Mouse (Mus musculus): ENCODE measurements around the gene Fam129a.

The Fam129a gene

DNA sequence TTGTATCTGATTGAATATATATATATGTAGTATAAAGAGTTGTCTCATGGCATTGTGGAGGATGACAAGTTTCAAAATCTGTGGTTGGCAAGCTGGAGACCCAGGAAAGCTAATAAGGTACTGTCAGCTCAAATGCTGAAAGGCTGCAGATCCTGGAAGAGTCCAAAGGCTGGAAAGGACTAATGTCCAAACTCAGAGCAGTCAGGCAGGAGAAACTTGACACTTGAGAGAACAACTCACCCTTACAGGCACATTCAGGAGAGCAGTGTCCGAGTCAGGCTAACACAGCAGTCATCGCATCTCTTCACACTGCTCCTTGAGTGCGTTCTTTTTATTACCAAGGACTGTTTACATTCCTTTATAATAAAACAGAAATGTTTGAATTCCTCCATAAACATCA lies 56.2 kb downstream of the Fam129a start:
- no peak for DNase-seq

DNA sequence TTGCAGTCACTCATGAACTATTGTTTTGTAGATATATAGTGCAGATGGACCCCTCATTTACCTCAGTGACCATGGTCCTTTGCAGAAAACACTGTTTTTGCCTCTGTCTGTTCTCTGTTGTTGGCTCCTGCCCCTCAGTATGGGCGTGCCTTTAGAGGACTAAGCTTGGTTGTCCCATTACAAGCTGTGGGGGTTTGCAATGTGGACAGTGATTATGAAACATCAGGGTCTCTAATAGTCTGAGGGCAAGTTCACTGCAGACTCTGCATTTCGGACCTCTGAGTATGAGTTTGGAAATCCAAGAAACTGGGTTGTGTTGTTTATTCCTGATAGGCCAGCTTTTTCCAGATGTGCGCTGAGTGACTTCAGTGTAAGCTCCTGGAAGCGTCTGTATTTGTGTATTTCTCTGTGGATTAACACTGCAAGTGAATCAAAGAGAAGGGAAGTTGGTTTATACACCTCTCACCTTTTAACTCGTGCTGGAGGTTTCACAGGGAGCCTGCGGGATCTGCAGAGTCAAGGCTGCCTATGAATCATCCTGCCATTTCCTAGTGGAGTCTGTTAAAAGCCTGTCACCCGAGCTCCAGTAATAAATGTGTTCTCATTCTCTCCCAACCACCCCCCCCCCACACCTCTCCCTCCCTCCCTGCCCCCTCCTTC lies 58.7 kb downstream of the Fam129a start:
- DNase-seq = no peak

DNA sequence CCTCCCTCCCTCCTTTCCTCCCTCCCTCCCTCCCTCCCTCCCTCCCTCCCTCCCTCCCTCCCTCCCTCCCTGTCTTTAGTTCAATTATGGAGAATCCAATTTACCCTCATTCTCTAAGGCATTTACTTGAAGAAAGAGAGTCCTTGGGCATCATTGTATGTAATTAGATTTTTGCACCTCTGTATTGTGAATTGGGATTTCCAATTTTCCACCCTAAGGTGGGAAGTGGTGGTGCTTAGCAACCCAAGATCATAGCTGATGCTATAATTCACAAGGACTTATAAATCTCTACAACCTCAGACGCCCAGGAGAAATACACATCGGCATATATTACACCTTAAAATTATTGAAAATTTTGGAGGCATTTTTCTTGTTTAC lies 59.3 kb downstream of the Fam129a start:
- DNase-seq = no peak

DNA sequence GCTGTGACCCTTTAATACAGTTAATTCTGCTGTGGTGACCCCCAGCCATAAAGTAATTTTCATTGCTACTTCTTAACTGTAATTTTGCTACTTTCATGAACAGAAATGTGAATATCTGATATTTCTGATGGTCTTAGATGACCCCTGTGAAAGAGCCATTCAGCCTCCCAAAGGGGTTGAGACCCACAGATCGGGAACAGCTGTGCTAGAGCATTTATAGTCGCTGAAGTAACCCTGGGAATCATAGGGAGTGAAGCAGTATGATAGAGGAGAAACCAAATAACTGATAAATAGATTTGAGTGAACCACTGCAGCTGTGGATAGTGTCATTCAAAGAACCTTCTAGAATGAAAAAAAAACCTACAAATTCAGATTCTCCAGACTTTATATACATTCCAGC lies 60.1 kb downstream of the Fam129a start:
- DNase-seq = no peak

DNA sequence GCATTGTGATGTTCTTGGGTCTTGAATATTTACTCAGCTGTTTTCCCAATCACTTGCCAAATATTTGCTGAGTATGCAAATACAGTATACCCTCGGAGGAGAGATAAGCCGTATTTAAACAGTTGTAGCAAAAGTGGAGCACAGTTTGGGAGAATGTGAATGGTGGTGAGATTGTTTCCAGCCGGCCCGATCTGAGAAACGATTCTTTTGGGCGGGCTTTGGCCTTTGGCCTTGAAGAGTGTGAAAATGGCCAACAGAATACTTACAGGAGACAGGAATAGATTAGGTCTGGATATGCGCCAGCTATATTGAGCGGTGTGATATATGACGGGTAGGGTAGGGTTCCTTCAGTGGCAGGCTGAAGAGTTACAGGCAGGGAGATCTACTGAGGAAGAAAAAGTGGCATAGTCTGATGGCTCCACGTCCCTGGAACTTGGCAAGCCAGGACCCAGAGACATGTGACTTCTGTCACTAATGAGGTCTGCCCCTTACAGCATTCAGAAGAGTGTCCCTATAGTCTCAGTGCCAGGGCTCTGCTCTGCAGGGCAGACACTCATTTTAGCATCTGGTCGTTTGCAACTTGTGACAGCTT lies 60.8 kb downstream of the Fam129a start:
- DNase-seq = no peak

DNA sequence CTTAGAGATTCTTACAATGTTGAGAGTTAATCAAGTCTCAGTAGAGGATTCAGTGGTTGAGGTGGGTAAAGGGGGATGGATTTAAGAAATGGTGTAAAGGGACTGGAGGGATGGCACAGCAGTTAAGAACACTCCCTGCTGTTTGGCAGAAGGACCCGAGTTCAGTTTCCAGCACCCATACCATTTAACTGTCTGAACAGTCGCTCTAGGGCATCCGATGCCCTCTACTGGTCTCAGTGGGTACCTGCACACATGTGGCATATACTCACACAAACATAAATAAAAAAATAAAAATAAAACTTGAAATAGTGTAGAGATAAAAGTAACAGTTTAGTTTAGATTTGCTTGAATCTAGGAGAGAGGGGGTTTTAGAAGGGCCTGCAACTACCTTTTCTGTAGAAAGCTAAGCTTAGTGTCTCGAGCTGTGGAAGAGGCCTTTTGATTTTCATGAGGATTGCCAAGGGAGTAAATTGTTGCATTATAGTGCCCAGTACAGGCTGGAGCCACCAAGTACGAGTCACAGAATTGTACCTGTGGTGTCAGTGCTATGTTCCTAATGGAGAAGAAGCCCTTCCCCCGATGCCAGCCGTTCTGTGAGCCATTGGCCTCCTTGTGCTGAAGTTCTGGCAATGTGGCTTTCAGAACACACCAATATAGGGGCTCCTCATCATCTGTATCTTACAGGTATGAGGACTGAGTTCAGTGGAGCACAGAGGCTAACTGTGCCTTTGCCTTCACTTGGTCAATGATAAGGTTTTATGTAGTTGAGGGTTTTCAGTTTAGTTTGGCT lies 61.8 kb downstream of the Fam129a start:
- DNase-seq = no peak

DNA sequence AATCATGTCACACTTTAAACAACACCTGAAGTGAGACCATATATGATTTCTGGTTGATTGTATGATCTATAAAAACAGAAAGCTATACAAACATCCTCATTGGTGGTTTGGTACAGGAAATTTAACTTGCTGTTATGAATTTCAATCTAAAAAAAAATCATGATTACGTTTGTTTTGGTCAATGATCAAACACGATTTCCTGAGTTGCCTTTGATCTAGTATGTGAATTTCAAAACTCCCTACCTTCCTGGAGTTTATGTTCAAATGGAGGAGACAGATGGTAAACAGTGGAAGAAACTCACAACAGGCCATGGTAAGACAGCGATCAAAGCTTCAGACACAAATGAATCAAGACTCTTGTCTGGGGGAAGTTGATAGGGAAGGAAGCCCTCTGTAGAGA lies 65.7 kb downstream of the Fam129a start:
- no peak for DNase-seq

DNA sequence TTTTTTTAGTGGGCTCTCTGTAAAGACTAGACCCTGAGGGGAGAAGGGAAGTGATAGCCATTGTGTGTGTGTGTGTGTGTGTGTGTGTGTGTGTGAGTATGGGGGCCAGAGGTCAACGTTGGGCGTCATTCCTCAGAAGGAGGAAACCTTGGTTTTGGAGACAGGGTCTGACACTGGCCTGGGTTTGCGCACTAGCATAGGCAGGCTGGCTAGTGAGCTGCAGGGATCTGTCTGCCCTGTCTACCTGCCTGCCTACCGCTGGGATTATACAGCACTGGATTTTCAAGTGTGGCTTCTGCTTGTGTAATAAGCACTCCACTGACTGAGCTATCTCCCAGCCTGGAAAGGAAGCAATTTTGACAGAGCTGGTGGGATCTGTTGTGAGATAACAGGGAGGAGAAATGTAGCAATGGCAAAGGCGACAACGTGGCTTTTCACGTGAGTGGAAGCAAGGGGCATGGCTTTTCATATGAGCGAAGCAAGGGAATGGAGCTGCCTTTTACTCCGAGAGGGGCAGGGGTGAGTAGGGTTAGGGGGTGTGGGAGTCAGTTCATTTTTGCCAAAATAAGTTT lies 66.5 kb downstream of the Fam129a start:
- no peak for DNase-seq

DNA sequence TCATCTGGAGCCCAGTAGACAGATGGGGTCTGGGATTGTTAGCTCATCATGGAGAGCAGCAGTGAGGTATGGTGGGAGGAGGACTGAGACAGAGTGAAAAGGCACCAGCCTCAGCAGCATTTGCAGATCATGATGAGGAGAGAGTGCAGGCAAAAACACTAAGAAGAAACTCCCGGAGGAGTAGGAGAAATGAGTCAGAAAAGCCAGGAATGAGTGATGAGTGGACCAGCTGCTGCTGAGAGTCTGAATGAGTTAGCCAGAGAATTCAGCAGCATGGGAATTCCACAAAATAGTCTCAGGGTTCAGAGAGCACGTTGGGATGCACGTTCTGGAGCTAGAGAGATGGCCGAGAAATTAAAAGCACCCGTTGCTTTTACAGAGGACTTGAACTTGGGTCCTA lies 67.4 kb downstream of the Fam129a start:
- DNase-seq = no peak

DNA sequence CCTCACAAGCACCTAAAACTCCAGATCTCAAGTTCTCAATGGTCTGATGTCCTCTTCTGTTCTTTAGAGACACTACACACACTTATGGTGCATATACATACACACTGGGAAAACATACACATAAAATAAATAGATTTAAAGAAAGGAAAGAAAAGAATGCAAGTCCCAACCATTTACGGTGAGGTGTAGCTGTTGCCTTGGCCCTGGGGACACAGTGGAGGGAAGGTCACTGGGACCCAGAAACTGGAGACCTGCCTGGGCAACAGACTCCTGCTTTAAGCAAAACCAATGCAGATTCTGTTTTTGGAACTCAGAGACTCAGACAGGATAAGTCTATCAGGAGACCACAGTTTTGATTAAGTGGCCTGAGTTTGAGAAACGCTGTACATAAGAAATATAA lies 67.8 kb downstream of the Fam129a start:
- no peak for DNase-seq

DNA sequence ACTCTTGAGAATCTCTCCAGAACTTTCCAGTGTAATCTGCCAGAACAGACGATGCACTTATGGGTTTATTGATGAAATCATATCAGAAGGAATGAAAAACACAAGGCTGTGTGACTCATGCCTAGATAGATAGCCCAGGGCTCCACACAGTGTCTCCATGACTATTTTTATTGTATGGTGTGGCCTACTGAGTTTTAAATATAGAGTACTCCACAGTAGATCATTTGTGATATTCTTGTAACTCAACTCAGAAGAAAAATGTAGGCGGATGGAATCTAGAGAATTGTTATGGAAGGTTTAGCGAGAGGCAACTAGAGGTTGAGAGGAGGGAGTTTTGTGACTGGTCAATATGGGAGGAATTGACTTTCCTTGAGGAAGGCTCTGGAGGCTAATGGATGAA lies 75.4 kb downstream of the Fam129a start:
- DNase-seq = no peak

DNA sequence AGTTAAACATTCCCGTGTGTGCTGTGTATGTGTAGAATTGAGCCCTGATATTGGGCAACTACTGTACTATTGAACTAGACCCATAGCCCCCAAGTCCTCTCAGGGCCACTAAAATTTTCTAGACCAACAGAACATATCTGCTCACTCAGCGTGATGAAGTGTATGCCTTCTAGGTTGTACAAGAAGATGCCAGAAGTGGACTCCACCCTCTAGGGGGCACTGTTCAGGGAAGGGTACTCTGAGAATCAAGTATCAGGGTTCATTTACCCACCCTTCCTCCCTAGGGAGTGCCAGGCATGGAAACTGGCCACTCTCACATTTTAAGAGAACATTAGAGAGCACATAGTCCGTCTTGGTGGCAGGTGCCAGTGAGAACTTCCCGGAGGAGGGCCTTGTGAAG lies 77.1 kb downstream of the Fam129a start:
- no peak for DNase-seq

DNA sequence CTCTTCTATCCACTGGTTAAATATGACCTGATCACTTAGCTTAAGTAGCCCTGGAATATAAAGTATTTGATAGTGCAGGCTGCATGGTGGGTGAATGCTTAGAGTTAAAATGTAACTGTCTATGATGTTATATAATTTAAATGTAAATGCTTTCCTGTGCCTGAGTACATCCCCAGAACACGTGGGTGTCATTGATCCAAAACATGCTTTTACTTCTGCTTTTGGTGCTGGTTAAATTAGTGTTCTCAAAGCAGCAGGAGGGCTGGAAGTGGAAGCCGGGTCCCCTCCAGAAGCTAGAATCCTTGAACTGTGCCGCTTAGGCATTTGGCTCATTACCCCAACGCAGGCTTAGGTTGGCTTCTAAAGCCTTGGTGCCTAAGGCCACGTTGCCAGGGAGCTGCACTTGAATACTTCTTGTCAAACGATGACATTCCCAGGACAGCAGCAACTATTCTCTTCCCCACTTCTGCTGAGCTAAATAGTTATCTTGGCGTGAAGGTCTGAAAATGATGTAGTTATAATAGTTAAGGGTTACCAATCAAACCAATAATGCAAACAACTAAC lies 86.1 kb downstream of the Fam129a start:
- DNase-seq = no peak

DNA sequence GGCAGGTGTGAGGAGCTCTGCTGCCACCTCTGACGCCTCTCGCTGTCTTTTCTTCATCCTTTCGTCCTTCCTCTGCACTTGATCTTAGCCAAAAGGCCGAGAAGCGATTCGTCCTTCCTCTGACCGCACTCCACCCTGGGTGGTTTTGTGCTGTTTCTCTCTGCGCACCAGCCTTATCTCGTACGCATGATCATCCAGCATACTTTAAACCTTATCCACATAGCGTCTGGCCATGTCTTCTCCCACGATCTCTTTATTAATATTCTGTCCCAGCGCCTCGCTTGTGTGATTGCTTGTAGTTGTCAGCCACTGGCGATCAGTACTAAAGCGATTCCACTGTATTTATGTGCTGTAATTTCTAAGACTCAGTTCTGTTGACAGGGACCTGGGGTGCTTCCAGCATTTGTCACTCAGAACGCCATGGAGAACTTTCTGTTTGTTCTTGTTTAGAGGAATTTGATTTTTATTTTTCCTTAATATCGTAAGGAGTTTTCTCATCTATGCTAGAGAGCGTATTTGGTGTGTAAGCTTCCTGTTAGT lies 87.4 kb downstream of the Fam129a start:
- peak; percentile 13 to 35 for DNase-seq

DNA sequence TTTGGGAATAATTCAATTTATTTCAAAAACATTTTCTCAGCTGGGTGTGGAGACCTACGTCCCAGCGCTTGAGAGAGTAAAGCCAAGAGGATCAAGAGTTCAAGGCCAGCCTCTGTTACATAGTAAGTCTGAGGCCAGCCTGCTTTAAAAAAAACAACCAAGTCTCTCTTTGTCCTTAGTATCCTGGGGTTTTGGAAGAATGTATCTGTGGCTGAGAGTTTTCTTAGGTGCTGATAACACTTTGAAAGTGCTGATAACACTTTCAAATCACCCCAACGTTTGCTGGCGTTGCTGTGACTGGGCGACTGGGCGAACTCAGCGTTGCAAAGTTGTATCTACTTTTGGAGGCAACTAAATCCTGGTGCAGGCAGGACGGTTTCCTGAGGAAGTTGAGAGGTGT lies 88.7 kb downstream of the Fam129a start:
- DNase-seq = no peak

DNA sequence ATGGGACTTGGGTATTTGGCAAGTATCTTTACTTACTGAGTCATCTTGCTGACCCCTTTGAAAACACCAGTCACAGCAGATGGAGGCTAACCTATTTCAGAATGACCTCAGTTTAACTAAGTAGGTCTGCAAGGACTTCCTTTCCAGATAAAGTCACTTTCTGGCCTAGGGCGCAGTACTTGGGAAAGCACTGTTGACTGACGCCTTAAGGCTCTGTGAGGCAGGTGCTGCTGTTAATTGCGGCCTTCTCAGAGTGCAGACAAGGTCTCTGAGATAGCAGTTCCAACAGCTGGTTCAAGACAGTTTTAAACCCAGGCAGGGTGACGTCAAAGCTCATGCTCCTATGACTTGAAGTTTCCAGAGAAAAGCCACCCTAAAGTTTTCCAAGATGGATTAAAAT lies 89.3 kb downstream of the Fam129a start:
- DNase-seq = no peak

DNA sequence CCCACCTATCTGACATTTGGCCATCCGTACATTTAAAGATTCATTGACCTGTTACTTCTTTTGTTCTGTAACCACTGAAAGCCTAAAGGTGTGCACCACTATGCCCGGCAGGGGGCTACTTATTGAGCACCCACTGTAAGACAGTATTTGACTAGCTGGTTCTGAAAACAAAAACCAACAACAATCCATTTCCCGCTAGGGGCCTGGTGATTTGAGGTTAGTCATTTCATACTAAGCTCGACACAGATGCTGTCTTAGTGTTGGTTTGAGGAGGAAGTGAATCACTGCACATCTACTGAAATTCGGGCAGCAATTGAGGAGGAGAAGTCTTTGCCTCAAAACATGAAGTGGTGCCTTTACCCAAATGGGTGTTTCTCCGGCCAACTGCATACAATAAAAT lies 89.9 kb downstream of the Fam129a start:
- DNase-seq = no peak

DNA sequence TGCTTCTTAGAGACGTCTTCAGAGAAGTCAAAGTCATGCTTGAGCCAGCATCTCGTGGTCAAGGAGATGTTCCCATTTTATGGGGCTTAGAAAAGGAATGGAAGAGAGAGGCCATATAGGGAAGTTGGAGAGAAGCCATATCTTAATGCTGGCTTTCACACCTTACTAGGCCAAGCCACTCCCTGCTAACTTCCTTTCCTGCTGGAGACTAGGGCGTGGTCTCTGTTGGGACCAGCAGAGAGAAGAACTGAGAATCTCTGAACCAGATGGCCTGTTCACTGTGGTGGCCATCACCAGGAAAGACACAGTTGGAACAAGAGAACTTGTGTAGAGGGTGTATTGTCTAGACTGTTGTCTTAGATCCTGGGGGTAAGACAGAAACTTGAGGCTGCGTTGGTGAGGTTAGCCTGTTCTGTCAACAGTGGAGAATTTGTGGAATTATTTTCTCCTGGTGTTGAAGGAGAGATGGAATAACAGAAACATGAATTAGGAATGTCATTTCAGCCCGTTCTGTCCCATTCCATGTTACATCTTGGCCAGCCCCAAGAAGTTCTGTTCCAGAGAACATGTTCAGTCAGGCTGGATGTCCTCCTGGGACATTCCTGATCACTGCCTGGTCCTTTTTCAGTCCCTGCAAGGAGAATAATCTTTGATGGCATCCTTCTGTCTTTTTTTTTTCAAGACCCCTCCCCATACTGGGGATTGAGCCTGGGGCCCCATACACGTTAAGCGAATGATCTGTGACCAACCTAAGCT lies 90.9 kb downstream of the Fam129a start:
- no peak for DNase-seq

DNA sequence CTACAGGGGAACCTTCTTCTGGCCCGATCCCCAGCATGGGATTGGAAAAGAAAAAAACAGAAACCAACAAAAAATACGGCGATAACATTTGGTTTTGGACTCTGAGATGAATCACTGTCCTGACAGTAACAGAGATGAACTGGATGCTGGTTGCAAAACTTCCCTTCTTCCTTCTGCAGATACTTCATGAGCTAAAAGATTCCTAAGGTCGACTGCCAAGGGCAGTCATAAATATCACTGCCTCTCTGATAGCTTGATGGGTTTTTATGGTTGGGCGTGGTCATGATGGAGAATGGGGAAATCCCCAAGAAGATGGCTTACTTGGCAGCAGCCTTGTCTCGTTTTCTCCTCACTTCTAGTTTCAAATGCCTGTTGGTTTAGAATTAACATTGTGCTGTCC lies 92.0 kb downstream of the Fam129a start:
- DNase-seq = no peak

DNA sequence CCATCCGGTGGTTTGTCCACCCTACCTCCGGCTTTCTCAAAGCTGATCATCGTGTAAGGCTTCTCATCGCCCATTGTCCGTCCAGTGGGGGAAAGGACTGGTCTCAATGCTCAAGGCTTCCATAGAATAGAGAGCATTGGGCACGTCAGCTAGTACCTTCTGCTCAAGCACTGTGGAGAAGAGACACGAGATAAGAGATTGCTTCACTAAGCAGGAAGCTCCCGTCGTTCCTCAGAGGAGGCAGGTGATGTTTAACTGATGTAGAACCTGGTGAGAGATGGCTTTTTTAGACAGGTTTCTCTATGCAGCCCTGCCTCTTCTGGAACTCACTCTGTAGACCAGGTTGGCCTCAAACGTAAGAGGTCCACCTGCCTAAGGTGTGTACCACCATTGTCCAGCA lies 93.4 kb downstream of the Fam129a start:
- no peak for DNase-seq

DNA sequence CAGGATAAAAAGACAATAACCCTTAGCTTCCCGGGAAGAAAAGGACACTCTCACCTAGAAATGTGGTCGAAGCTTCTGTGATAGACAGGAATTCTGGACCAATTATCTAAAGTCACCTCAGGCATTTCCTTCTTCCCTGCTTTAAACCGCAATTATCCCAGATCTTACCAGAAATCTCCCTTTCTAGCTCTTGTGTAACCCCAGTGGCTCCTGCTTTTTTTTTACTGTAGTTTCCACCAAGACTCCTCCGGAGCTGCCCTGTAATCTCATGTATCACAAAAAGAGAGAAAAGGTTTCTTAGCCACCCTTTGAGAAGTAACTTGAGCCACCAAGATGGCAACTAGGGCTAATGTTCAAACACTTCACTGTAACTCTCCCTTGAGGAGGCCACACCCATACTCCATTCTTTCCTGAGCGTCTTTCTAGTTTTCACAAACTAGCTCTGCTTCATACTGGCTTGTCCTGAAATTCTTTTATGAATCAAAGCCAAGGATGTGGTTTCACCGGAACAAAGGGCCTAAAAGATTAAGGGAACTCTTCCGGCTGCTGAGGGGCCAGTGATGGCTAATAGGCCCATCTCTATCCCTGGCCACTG lies 93.9 kb downstream of the Fam129a start:
- DNase-seq = no peak
